Mouse (Mus musculus) liver, embryonic 12.5 days (tissue): Measurements from ENCODE around the gene Rps15a. TPM values are rescaled to one million over a fixed set of nuclear protein-coding genes. Genes with fewer than 3 reads are reported as not detected.

ENCODE experiments used
- polyA plus RNA-seq: library from polyadenylated mRNA; unstranded; fragments of >200 nt; fragmentation: Nextera tagmentation; extraction: Ambion mirVana; gene quantifications from 2 replicates; pipeline ENCODE4 v1.2.1, GENCODE M21; 2016

Rps15a gene
- polyA plus RNA-seq, 1 experiment from 2014 or later, result 598 TPM

Other genes starting within 250 kb of the Rps15a start
- 254 and 292 TPM in 2 replicates for gene Arl6ip1, start 13.5 kb upstream of the Rps15a start, polyA plus RNA-seq
- 10.3 and 10.8 TPM in 2 replicates for gene Smg1, start 127.5 kb upstream of the Rps15a start, polyA plus RNA-seq